8 mouse cellular contexts compared by ENCODE assay signal in genomic region chr3:142529597-142529996, GRCm38 (mm10). TPM values are rescaled to one million over a fixed set of nuclear protein-coding genes. Genes with fewer than 3 reads are reported as not detected.
DNase-seq lines count a peak whose midpoint lies in the region; ATAC-seq lines count a peak whose summit lies in the region.

No protein-coding gene starts in this region.

- H3K27me3 ChIP-seq in kidney, embryonic 16.5 days (ENCODE audit: insufficient read depth, low read length), result no peaks in the 10 kb centered on the region; the same call in 1 of the 2 replicates
- H3K27me3 ChIP-seq in embryonic facial prominence, embryonic 12.5 days, result no peaks in the 10 kb centered on the region
- no peaks in the 10 kb centered on the region for H3K27me3 ChIP-seq in intestine, embryonic 16.5 days (replicated peaks; ENCODE audit: control insufficient read depth, insufficient read depth, low read length)
- H3K27me3 ChIP-seq in midbrain, embryonic 16.5 days (ENCODE audit: control insufficient read depth, insufficient read depth, low read depth, low read length), result no peaks in the 10 kb centered on the region

- ATAC-seq in kidney, embryonic 16.5 days (ENCODE audit: low FRiP score, low TSS enrichment), result no peak
- ATAC-seq in embryonic facial prominence, embryonic 12.5 days (ENCODE audit: insufficient number of reproducible peaks, insufficient read depth, low FRiP score, low TSS enrichment), result no peak
- ATAC-seq in intestine, embryonic 16.5 days, result peak; percentile 8; the same call in 1 of the 2 replicates
- peak; percentile 33; the same call in 1 of the 2 replicates for ATAC-seq in midbrain, embryonic 16.5 days

- no peaks in the 10 kb centered on the region for H3K36me3 ChIP-seq in kidney, embryonic 16.5 days (ENCODE audit: insufficient read depth, low read length)
- H3K36me3 ChIP-seq in embryonic facial prominence, embryonic 12.5 days, result no peaks in the 10 kb centered on the region
- H3K36me3 ChIP-seq in intestine, embryonic 16.5 days (ENCODE audit: control insufficient read depth, insufficient read depth, low read length), result no peaks in the 10 kb centered on the region
- no peaks in the 10 kb centered on the region for H3K36me3 ChIP-seq in midbrain, embryonic 16.5 days (ENCODE audit: control insufficient read depth, insufficient read depth, low read length)

- peak overlapping the region; percentile 69 for H3K9ac ChIP-seq in kidney, embryonic 16.5 days (replicated peaks; ENCODE audit: low read length)
- H3K9ac ChIP-seq in embryonic facial prominence, embryonic 12.5 days, result no peak overlapping the region
- 0 out of 2 replicates have a peak overlapping the region, but pooled peaks have one; percentile 75 for H3K9ac ChIP-seq in intestine, embryonic 16.5 days (ENCODE audit: low read depth, low read length)
- 0 out of 2 replicates have a peak overlapping the region, but pooled peaks have one; percentile 71 for H3K9ac ChIP-seq in midbrain, embryonic 16.5 days (ENCODE audit: low read depth, low read length)

- H3K9me3 ChIP-seq in kidney, embryonic 16.5 days (ENCODE audit: low read length), result no peaks in the 10 kb centered on the region
- H3K9me3 ChIP-seq in embryonic facial prominence, embryonic 12.5 days, result no peaks in the 10 kb centered on the region
- no peaks in the 10 kb centered on the region for H3K9me3 ChIP-seq in intestine, embryonic 16.5 days (ENCODE audit: control insufficient read depth, low read length)
- H3K9me3 ChIP-seq in midbrain, embryonic 16.5 days (replicated peaks; ENCODE audit: control insufficient read depth, low read length, poor library complexity, severe bottlenecking), result no peaks in the 10 kb centered on the region

- no peak for DNase-seq in kidney, adult 18-20 months
- no peak for DNase-seq in cerebellum, postnatal 25 days
- no peak for DNase-seq in left cerebral cortex, postnatal 36 days (ENCODE audit: low spot score in 2 of 2)
- DNase-seq in gastrocnemius, postnatal 25 days, result no peak

- peaks cover 6% of the 10 kb centered on the region for H3K4me1 ChIP-seq in kidney, embryonic 16.5 days (ENCODE audit: insufficient read depth, low read length)
- no peaks in the 10 kb centered on the region for H3K4me1 ChIP-seq in embryonic facial prominence, embryonic 12.5 days
- peaks cover 2% of the 10 kb centered on the region; the same call in 1 of the 2 replicates for H3K4me1 ChIP-seq in intestine, embryonic 16.5 days (ENCODE audit: control insufficient read depth, insufficient read depth, low read length)
- no peaks in the 10 kb centered on the region for H3K4me1 ChIP-seq in midbrain, embryonic 16.5 days (ENCODE audit: control insufficient read depth, insufficient read depth, low read length)

- H3K4me3 ChIP-seq in kidney, embryonic 16.5 days (ENCODE audit: low read length), result peak overlapping the region; percentile 75
- peak overlapping the region; percentile 54 for H3K4me3 ChIP-seq in embryonic facial prominence, embryonic 12.5 days
- H3K4me3 ChIP-seq in intestine, embryonic 16.5 days (ENCODE audit: low read length), result peak overlapping the region; percentile 75
- H3K4me3 ChIP-seq in midbrain, embryonic 16.5 days (ENCODE audit: low read depth, low read length), result peak overlapping the region; percentile 61; the same call in 1 of the 2 replicates

- H3K4me2 ChIP-seq in kidney, embryonic 16.5 days (replicated peaks; ENCODE audit: low read depth, low read length), result peak overlapping the region; percentile 98
- peak overlapping the region; percentile 94 for H3K4me2 ChIP-seq in embryonic facial prominence, embryonic 12.5 days (replicated peaks)
- peak overlapping the region; percentile 75 for H3K4me2 ChIP-seq in intestine, embryonic 16.5 days (ENCODE audit: low read depth, low read length)
- H3K4me2 ChIP-seq in midbrain, embryonic 16.5 days (ENCODE audit: low read length), result peak overlapping the region; percentile 100

- H3K27ac ChIP-seq in kidney, embryonic 16.5 days (ENCODE audit: low read length), result no peak overlapping the region
- no peak overlapping the region for H3K27ac ChIP-seq in embryonic facial prominence, embryonic 12.5 days
- H3K27ac ChIP-seq in intestine, embryonic 16.5 days (ENCODE audit: low read length), result no peak overlapping the region
- no peak overlapping the region for H3K27ac ChIP-seq in midbrain, embryonic 16.5 days (ENCODE audit: low read length)

- 46% methylated on average over 2 of the region's 2 CpGs for WGBS in kidney, embryonic 16.5 days
- 57% methylated on average over 2 of the region's 2 CpGs for WGBS in embryonic facial prominence, embryonic 12.5 days
- WGBS in intestine, embryonic 16.5 days, result 35% methylated on average over 2 of the region's 2 CpGs
- 66% methylated on average over 2 of the region's 2 CpGs for WGBS in midbrain, embryonic 16.5 days

- intact Hi-C loops in left cerebral cortex, postnatal 36 days (cut with DNase I), result no loop called here

RNA-seq across cellular contexts. Expression of gene Gbp7, which starts 0.5 kb away (rescaled TPM):
- 2.5 and 3.1 TPM in 2 replicates for polyA plus RNA-seq in kidney, embryonic 16.5 days (2015; fragmentation: Nextera tagmentation; extraction: Ambion mirVana)
- polyA plus RNA-seq in embryonic facial prominence, embryonic 12.5 days (2016; fragmentation: Nextera tagmentation; extraction: Ambion mirVana), result 1.1 and 2.2 TPM in 2 replicates
- polyA plus RNA-seq in intestine, embryonic 16.5 days (2015; fragmentation: Nextera tagmentation; extraction: Ambion mirVana), result 6.8 and 7.2 TPM in 2 replicates
- polyA plus RNA-seq in midbrain, embryonic 16.5 days (2015; fragmentation: Nextera tagmentation; extraction: Ambion mirVana), result 1.9 and 2.1 TPM in 2 replicates
- total RNA-seq in left cerebral cortex, postnatal 36 days (2021), result 1 to 10 TPM; 2.5 to 2.7 TPM
- 10 to 100 TPM in 1 of 2 experiments, 1 to 10 TPM in 1; 8.8 to 14.1 TPM for total RNA-seq in gastrocnemius, postnatal 25 days (2021)

RNA-seq across cellular contexts. Expression of gene Gbp3, which starts 30.2 kb away (rescaled TPM):
- polyA plus RNA-seq in kidney, embryonic 16.5 days (2015; fragmentation: Nextera tagmentation; extraction: Ambion mirVana), result 1.3 and 1.8 TPM in 2 replicates
- 0.69 and 1.4 TPM in 2 replicates for polyA plus RNA-seq in embryonic facial prominence, embryonic 12.5 days (2016; fragmentation: Nextera tagmentation; extraction: Ambion mirVana)
- 2.7 and 2.8 TPM in 2 replicates for polyA plus RNA-seq in intestine, embryonic 16.5 days (2015; fragmentation: Nextera tagmentation; extraction: Ambion mirVana)
- polyA plus RNA-seq in midbrain, embryonic 16.5 days (2015; fragmentation: Nextera tagmentation; extraction: Ambion mirVana), result 1.5 and 1.9 TPM in 2 replicates
- total RNA-seq in left cerebral cortex, postnatal 36 days (2021), result 1 to 10 TPM; 3.5 to 4.1 TPM
- 1 to 10 TPM; 4.0 to 4.1 TPM for total RNA-seq in gastrocnemius, postnatal 25 days (2021)

RNA-seq across cellular contexts. Expression of gene Gbp5, which starts 35.8 kb away (rescaled TPM):
- 0.05 TPM in 1 of 2 replicates, not detected in the other for polyA plus RNA-seq in kidney, embryonic 16.5 days (2015; fragmentation: Nextera tagmentation; extraction: Ambion mirVana)
- 0.08 and 0.11 TPM in 2 replicates for polyA plus RNA-seq in embryonic facial prominence, embryonic 12.5 days (2016; fragmentation: Nextera tagmentation; extraction: Ambion mirVana)
- polyA plus RNA-seq in intestine, embryonic 16.5 days (2015; fragmentation: Nextera tagmentation; extraction: Ambion mirVana), result 0.18 and 0.20 TPM in 2 replicates
- 0.19 and 0.20 TPM in 2 replicates for polyA plus RNA-seq in midbrain, embryonic 16.5 days (2015; fragmentation: Nextera tagmentation; extraction: Ambion mirVana)
- 1 to 10 TPM; 1.8 to 2.3 TPM for total RNA-seq in left cerebral cortex, postnatal 36 days (2021)
- 1 to 10 TPM; 2.1 to 3.2 TPM for total RNA-seq in gastrocnemius, postnatal 25 days (2021)

Comparison
In these comparisons a context has a peak if more than half of its experiments do, and no peak if none do; other contexts are left out.
1. ATAC-seq: peak in intestine, embryonic 16.5 days (single experiment) and midbrain, embryonic 16.5 days (single experiment); none in kidney, embryonic 16.5 days (single experiment) and embryonic facial prominence, embryonic 12.5 days (single experiment).
2. Peak in every context shown above with its lines, with median percentiles within 50 percentile points of each other: H3K4me2 ChIP-seq and H3K4me3 ChIP-seq.